11 mouse cellular contexts compared by ENCODE assay signal in the genomic region with DNA sequence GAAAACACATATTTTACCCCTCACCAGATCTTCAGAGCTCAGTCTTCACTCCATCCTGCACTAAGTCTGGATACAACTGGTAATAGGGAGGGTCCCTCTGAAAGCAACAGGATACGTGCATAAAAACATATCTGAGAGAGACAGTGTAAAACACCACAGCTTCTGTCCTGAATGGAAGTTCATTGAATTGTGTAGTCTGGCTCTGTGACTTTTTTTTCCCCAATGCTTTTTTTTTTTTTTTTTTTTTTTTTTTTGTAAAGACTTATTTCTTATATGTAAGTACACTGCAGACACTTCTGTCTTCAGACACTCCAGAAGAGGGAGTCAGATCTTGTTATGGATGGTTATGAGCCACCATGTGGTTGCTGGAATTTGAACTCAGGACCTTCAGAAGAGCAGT. TPM values are rescaled to one million over a fixed set of nuclear protein-coding genes. Genes with fewer than 3 reads are reported as not detected.
"Had no signal": no experiment of that assay in that cellular context is flagged by ENCODE, and none has a peak within 500 bp of the region (broad histone marks: within the 10 kb centered on the region; RNA-seq: fewer than 3 reads in every experiment).

No protein-coding gene starts in this region.

- ATAC-seq: inflammation-experienced regulatory T-cells, adult 6 months had no signal

- H3K9me3 ChIP-seq: limb, embryonic 13.5 days; neural tube, embryonic 12.5 days; stomach, embryonic 15.5 days had no signal

- DNase-seq: kidney, adult 18-20 months; kidney, postnatal 14 days; left cerebral cortex, postnatal 4 days; retina, postnatal 1 day; thymus, adult 2 months; thymus, postnatal 25 days had no signal

- H3K9ac ChIP-seq: limb, embryonic 13.5 days; neural tube, embryonic 12.5 days; stomach, embryonic 15.5 days had no signal

- H3K27me3 ChIP-seq: limb, embryonic 13.5 days; neural tube, embryonic 12.5 days; stomach, embryonic 15.5 days had no signal

- H3K36me3 ChIP-seq: limb, embryonic 13.5 days; neural tube, embryonic 12.5 days; stomach, embryonic 15.5 days had no signal

- H3K27ac ChIP-seq: limb, embryonic 13.5 days; neural tube, embryonic 12.5 days; stomach, embryonic 15.5 days had no signal

RNA-seq across cellular contexts. Expression of a gene that starts 39.0 kb away (rescaled TPM):
- polyA plus RNA-seq: liver, embryonic 16.5 days had no signal
